Mouse (Mus musculus) cortical plate, adult 2 months (tissue): ENCODE measurements around the gene Zfp248.

ENCODE experiments used
- CTCF ChIP-seq: fragments of 200-500 bp; IDR thresholded peaks from 2 replicates; pipeline ENCODE4 v1.5.1; 2011; ENCODE audit warnings: mild to moderate bottlenecking, control low read depth, low read length; ENCODE audit not compliant: insufficient read depth; ENCODE audit errors: extremely low read depth
- POLR2A ChIP-seq: fragments of 200-500 bp; IDR thresholded peaks from 2 replicates; pipeline ENCODE4 v1.6.1; 2011; ENCODE audit warnings: mild to moderate bottlenecking, low read length, control low read depth; ENCODE audit not compliant: insufficient read depth; ENCODE audit errors: extremely low read depth

DNA sequence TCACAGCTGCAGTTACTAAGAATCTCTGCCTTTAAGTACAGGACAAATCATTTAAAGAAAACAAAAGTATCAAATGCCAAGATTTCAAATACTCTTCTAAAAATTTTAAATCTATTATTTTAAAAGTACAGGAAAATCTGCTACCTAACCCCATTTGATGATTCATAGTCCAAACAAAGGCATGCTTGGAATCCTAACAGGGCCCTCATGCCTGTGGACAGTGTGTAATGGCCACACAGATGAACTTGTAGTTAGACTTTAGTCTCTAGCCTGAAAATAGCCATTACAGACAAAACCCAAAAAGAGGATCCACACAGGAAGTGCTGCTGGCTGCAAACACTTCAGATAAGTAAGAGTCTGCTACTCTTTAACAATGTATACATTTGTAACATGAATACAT, 64.6 kb downstream of the Zfp248 start:
- TF ChIP-seq CTCF: no peak
- TF ChIP-seq POLR2A: no peak
